ENCODE assay signal across 1 mouse cellular context in the genomic region with DNA sequence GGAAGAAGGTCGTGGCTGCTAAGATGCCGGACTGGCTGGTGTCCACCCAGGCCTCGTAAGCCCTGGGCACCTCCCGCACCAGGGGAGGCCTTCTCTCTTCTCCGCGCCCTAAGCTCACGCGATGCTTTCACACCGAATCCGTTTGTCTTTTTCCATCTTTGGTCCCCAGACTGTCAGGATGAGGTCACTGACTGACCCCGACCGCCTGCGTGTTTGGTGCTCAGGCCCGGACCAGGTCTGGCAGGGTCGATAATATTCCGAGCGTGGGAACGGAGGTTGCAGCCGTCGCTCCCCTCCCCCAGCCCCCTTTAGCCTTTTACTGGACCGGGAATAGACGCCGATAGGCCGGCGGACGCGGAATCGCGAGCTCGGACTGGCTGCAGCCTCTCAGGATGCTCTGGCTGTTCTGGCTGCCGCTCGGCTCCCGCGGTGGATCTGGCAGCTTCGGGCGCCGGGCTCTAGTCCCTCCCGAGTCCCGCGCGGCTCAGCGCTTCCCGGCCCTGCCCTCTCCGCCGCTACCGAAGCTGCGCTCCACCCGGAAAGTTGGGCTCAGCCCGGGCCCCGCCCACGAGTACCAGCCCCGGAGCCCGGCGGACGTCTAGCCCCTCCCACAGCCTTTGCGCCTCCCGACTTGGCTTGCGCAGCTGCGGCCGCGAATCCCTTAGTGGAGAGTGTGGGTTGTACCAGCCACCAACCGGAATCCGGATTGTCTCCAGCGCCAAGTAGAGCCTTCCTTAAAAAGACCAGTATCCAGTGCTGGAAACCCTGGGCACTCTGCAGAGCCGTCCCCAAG.
TF ChIP-seq lines count a peak whose summit lies in the region.

No protein-coding gene starts in this region.

TF ChIP-seq in MEL, 35 proteins besides CTCF, POLR2A, EP300 and RAD21:
- TF ChIP-seq MAZ (IDR thresholded peaks at IDR 0.05; ENCODE audit: low read depth, low read length) (0 out of 2 replicates have a peak, but pooled peaks have one; percentile 55), ZMIZ1 (IDR thresholded peaks at IDR 0.05; ENCODE audit: low read depth, low read length) (no peak), TAL1 (IDR thresholded peaks at IDR 0.05; ENCODE audit: low read length) (peak; percentile 18; the same call in 1 of the 2 replicates), POLR2AphosphoS2 (IDR thresholded peaks at IDR 0.05; ENCODE audit: low read length) (peak; percentile 58), TCF12 (IDR thresholded peaks at IDR 0.05; ENCODE audit: low read depth, low read length) (peak; percentile 22; the same call in 1 of the 2 replicates), ELF1 (IDR thresholded peaks at IDR 0.05; ENCODE audit: low read depth, low read length) (peak; percentile 65; the same call in 1 of the 2 replicates), SIN3A (IDR thresholded peaks at IDR 0.05; ENCODE audit: low read length) (peak; percentile 34; the same call in 1 of the 2 replicates), NELFE (IDR thresholded peaks at IDR 0.05; ENCODE audit: low read depth, low read length) (peak; percentile 44), CHD2 (IDR thresholded peaks at IDR 0.05; ENCODE audit: low read length) (peak; percentile 34; the same call in 1 of the 2 replicates), KAT2A (conservative IDR thresholded peaks at IDR 0.05; ENCODE audit: low read depth, low read length) (no peak; the same call in 1 of the 2 replicates), NRF1 (IDR thresholded peaks at IDR 0.05; ENCODE audit: insufficient read depth, low read depth, low read length, poor library complexity, severe bottlenecking) (peak; percentile 80), BHLHE40 (IDR thresholded peaks at IDR 0.05; ENCODE audit: borderline replicate concordance, low read depth, low read length) (no peak)
TF ChIP-seq in MEL: peak in this region for 9.
